Mouse (Mus musculus) bone marrow macrophage, adult 2 months (primary cell): Measurements from ENCODE around the gene Gm10392. TPM values are rescaled to one million over a fixed set of nuclear protein-coding genes. Genes with fewer than 3 reads are reported as not detected.

Experiments
- H3K27ac ChIP-seq: 2 replicates; pipeline ENCODE4 v1.5.1; 2012; ENCODE audit warnings: low read depth, low read length; ENCODE audit not compliant: insufficient read depth
- H3K4me1 ChIP-seq: 2 replicates; pipeline ENCODE4 v1.6.1; 2012; ENCODE audit warnings: low read length; ENCODE audit not compliant: control insufficient read depth, insufficient read depth
- H3K4me3 ChIP-seq: 2 replicates; pipeline ENCODE4 v1.5.1; 2012; ENCODE audit warnings: mild to moderate bottlenecking, low read length, moderate library complexity; ENCODE audit not compliant: insufficient read depth
- CTCF ChIP-seq: IDR thresholded peaks from 2 replicates; pipeline ENCODE4 v1.5.1; 2012; ENCODE audit warnings: low read depth, mild to moderate bottlenecking, low read length, moderate library complexity
- POLR2A ChIP-seq: IDR thresholded peaks from 2 replicates; pipeline ENCODE4 v1.6.1; 2012; ENCODE audit warnings: mild to moderate bottlenecking, low read depth, low read length, borderline replicate concordance
- polyA plus RNA-seq: library from polyadenylated mRNA; stranded (reverse); fragments of >200 nt; gene quantifications from 2 replicates; pipeline ENCODE4 v1.2.4, GENCODE M21; 2012; ENCODE audit not compliant: missing spikeins, insufficient read depth, insufficient read length

Gene Gm10392
- polyA plus RNA-seq, 1 experiment, result 0.32 TPM

- H3K4me1 ChIP-seq, result peaks cover 47% of the 10 kb centered on the region
- TF ChIP-seq CTCF (no peak), POLR2A (no peak)
- no peak overlapping the region for H3K27ac ChIP-seq
- H3K4me3 ChIP-seq, result no peak overlapping the region
Observed at GRCm38 (mm10) chr11:77516553-77517425, 2.2 kb downstream of the Gm10392 start.

DNA sequence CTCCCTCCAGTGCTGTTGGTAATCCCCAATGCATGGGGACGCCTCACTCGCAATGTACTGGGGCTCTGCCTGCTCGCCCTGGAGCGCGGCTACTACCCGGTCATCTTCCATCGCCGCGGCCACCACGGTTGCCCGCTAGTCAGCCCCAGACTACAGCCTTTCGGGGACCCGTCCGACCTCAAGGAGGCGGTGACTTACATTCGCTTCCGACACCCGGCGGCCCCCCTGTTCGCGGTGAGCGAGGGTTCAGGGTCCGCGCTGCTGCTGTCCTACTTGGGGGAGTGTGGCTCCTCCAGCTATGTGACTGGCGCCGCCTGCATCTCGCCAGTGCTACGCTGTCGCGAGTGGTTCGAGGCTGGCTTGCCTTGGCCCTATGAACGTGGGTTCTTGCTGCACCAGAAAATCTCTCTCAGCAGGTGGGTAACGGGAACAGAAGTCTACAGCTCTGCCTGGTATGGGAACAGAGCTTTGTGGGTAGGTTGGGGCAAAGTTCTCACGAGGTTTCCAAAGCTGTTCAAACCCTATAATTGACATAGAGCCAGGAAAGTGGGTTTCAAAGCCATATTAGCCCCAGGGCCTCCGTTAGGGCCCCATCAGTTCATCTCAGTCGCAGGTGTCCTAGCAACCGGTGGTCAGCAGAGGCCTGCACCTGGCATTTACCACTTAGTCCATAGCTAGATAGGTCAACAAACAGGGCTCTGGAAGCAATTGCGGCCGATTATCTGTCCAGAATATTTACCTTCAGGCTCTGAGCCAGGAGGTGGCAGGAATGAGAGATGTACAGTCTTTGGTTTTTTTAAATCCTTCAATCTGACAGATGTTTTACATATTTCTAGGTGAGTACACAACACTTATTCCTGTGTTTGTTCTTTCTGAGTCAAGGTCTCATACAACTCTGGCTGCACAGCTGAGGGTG, 3.1 kb downstream of the Gm10392 start, which contains the start of gene Trp53i13:
Trp53i13 (minus strand) TSS at position 344 of the 916 bp plus-strand sequence.
- peak within 1 kb of the TSS; percentile 42 for H3K27ac ChIP-seq
- H3K4me3 ChIP-seq, result peak within 1 kb of the TSS; percentile 74
- TF ChIP-seq CTCF (no peak), POLR2A (no peak)
- H3K4me1 ChIP-seq, result peaks cover 40% of the 10 kb centered on the region

DNA sequence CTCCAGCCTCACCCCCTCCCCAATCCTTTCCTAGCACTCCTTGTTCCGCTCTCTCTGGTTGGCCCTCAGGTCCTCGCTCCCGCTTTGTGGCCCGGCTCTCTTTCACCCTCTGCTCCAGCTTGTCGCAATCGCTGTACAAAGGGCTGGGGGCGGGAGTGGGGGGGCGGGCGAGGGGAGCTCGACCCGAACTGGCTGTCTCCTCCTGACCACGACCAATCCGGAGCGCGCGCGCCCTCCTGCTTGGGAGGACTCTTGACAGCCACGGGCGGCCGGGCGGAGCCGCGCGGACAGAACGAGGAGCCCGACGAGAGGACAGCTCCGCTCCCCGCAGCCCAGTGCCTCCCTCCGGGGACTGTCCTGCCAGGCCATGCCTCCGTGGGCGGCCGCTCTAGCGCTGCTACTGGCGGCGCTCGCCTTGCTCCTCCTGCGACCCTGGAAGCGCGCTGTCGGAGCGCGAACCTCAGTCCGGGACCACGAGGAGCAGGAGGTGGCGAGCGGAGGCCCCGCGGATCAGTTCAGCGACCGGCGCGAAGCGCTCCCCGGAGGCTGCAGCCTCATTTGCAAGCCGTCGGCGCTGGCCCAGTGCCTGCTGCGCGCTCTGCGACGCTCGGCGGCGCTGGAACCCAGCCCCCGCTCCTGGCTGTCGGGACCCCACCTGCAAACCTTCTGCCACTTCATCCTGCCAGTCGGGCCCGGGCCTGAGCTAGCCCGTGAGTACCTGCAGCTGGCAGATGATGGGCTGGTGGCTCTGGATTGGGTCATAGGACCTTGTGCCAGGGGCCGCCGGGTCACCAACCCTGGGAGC, 4.0 kb downstream of the Gm10392 start, which contains the start of gene Abhd15:
Abhd15 (plus strand) TSS at position 290 of the 805 bp plus-strand sequence.
- peaks cover 36% of the 10 kb centered on the region for H3K4me1 ChIP-seq

GRCm38 (mm10) chr11:77514281-77514831, 4.6 kb downstream of the Gm10392 start:
- peak overlapping the region; percentile 74 for H3K4me3 ChIP-seq
- H3K4me1 ChIP-seq, result peaks cover 29% of the 10 kb centered on the region
- H3K27ac ChIP-seq, result peak overlapping the region; percentile 46
- no peak for TF ChIP-seq CTCF
- no peak for TF ChIP-seq POLR2A

More for the DNA sequence above, 4.0 kb downstream of the Gm10392 start, which contains the start of gene Abhd15:
- Histone ChIP-seq H3K27ac (peak within 1 kb of the TSS; percentile 46), H3K4me3 (peak within 1 kb of the TSS; percentile 74)
- TF ChIP-seq CTCF (no peak), POLR2A (peak; percentile 30; the same call in 1 of the 2 replicates)

GRCm38 (mm10) chr11:77513811-77514170, 5.2 kb downstream of the Gm10392 start:
- H3K4me3 ChIP-seq, result peak overlapping the region; percentile 74
- peak overlapping the region; percentile 40 for H3K27ac ChIP-seq
- TF ChIP-seq POLR2A (no peak), CTCF (no peak)
- H3K4me1 ChIP-seq, result peaks cover 25% of the 10 kb centered on the region

- Histone ChIP-seq H3K4me3 (peak overlapping the region; percentile 74), H3K27ac (peak overlapping the region; percentile 40), H3K4me1 (peaks cover 23% of the 10 kb centered on the region)
- TF ChIP-seq POLR2A (no peak), CTCF (no peak)
Observed at GRCm38 (mm10) chr11:77512891-77513810, 5.8 kb downstream of the Gm10392 start.

DNA sequence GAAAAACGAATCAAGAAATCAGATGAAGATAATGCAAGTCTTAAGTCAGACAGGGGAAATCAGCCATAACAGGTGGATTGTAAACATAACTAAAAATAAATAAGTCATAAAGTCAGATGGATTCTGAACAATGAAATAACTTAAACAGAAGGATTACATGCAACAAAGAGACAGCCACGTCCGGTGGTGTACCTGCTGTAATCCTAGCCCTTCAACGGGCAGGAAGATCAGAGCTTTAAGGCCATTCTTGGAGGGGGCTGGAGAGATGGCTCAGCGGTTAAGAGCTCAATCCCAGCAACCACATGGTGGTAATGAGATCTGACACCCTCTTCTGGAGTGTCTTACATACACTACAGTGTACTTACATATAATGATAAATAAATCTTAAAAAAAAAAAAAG, 7.7 kb downstream of the Gm10392 start:
- Histone ChIP-seq H3K4me3 (no peak overlapping the region), H3K4me1 (peaks cover 15% of the 10 kb centered on the region), H3K27ac (no peak overlapping the region)
- no peak for TF ChIP-seq CTCF
- no peak for TF ChIP-seq POLR2A
